Mouse (Mus musculus): Measurements from ENCODE around the gene Smg1. TPM values are rescaled to one million over a fixed set of nuclear protein-coding genes. Genes with fewer than 3 reads are reported as not detected.

Gene Smg1
- total and polyA plus RNA-seq, 2 experiments from 2014 or later: 15.4 to 39.9 TPM

GRCm38 (mm10) chr7:118160121-118160520 is 83.3 kb downstream of the Smg1 start:
- no peak for ATAC-seq
- no peak overlapping the region for H3K4me3 ChIP-seq (ENCODE audit: low read length)
- H3K27me3 ChIP-seq (ENCODE audit: insufficient read depth, low read length): no peaks in the 10 kb centered on the region
- no peaks in the 10 kb centered on the region for H3K4me1 ChIP-seq (ENCODE audit: insufficient read depth, low read length)
- no peaks in the 10 kb centered on the region for H3K9me3 ChIP-seq (ENCODE audit: low read length)
- no peak overlapping the region for H3K27ac ChIP-seq
- 90% methylated on average over 3 of the region's 3 CpGs for WGBS
- H3K9ac ChIP-seq (replicated peaks; ENCODE audit: low read length): no peak overlapping the region
- no peak for DNase-seq (ENCODE audit: low spot score)
- no peak overlapping the region for H3K4me2 ChIP-seq (ENCODE audit: low read depth, low read length)
- peaks cover 39% of the 10 kb centered on the region for H3K36me3 ChIP-seq (ENCODE audit: insufficient read depth, low read length)
- TF ChIP-seq CTCF (IDR thresholded peaks at IDR 0.05; ENCODE audit: low read depth): no peak

GRCm38 (mm10) chr7:118156461-118156860 is 87.0 kb downstream of the Smg1 start:
- no peak for TF ChIP-seq CTCF (IDR thresholded peaks at IDR 0.05; ENCODE audit: low read depth)
- no peak for DNase-seq (ENCODE audit: low spot score)
- H3K4me3 ChIP-seq (ENCODE audit: low read length): no peak overlapping the region
- no peaks in the 10 kb centered on the region for H3K9me3 ChIP-seq (ENCODE audit: low read length)
- no peak overlapping the region for H3K4me2 ChIP-seq (ENCODE audit: low read depth, low read length)
- H3K9ac ChIP-seq (replicated peaks; ENCODE audit: low read length): no peak overlapping the region
- no peak overlapping the region for H3K27ac ChIP-seq
- H3K36me3 ChIP-seq (ENCODE audit: insufficient read depth, low read length): peaks cover 66% of the 10 kb centered on the region
- ATAC-seq: no peak
- no peaks in the 10 kb centered on the region for H3K27me3 ChIP-seq (ENCODE audit: insufficient read depth, low read length)
- WGBS: 94% methylated on average over 7 of the region's 7 CpGs
- H3K4me1 ChIP-seq (ENCODE audit: insufficient read depth, low read length): no peaks in the 10 kb centered on the region

- H3K4me2 ChIP-seq (ENCODE audit: low read depth, low read length): no peak overlapping the region
- H3K27ac ChIP-seq: no peak overlapping the region
- TF ChIP-seq CTCF (IDR thresholded peaks at IDR 0.05; ENCODE audit: low read depth): no peak
- H3K9me3 ChIP-seq (ENCODE audit: low read length): no peaks in the 10 kb centered on the region
- no peak overlapping the region for H3K4me3 ChIP-seq (ENCODE audit: low read length)
- no peaks in the 10 kb centered on the region for H3K4me1 ChIP-seq (ENCODE audit: insufficient read depth, low read length)
- WGBS: 93% methylated on average over 6 of the region's 6 CpGs
- H3K27me3 ChIP-seq (ENCODE audit: insufficient read depth, low read length): no peaks in the 10 kb centered on the region
- no peak overlapping the region for H3K9ac ChIP-seq (replicated peaks; ENCODE audit: low read length)
- DNase-seq (ENCODE audit: low spot score) (no peak), ATAC-seq (no peak)
- peaks cover 64% of the 10 kb centered on the region for H3K36me3 ChIP-seq (ENCODE audit: insufficient read depth, low read length)
Measured at GRCm38 (mm10) chr7:118154150-118154549, 89.3 kb downstream of the Smg1 start.

GRCm38 (mm10) chr7:118143602-118144001 is 99.9 kb downstream of the Smg1 start:
- Histone ChIP-seq H3K4me3 (ENCODE audit: low read length) (no peak overlapping the region), H3K27me3 (ENCODE audit: insufficient read depth, low read length) (no peaks in the 10 kb centered on the region), H3K4me1 (ENCODE audit: insufficient read depth, low read length) (no peaks in the 10 kb centered on the region), H3K27ac (no peak overlapping the region), H3K36me3 (ENCODE audit: insufficient read depth, low read length) (peaks cover 50% of the 10 kb centered on the region), H3K4me2 (ENCODE audit: low read depth, low read length) (no peak overlapping the region), H3K9me3 (ENCODE audit: low read length) (no peaks in the 10 kb centered on the region), H3K9ac (replicated peaks; ENCODE audit: low read length) (no peak overlapping the region)
- no peak for DNase-seq (ENCODE audit: low spot score)
- no peak for TF ChIP-seq CTCF (IDR thresholded peaks at IDR 0.05; ENCODE audit: low read depth)
- ATAC-seq: no peak
- WGBS: 88% methylated on average over 3 of the region's 3 CpGs

GRCm38 (mm10) chr7:118143123-118143522 is 100.3 kb downstream of the Smg1 start:
- no peaks in the 10 kb centered on the region for H3K9me3 ChIP-seq (ENCODE audit: low read length)
- no peak overlapping the region for H3K9ac ChIP-seq (replicated peaks; ENCODE audit: low read length)
- H3K4me2 ChIP-seq (ENCODE audit: low read depth, low read length): no peak overlapping the region
- peaks cover 45% of the 10 kb centered on the region for H3K36me3 ChIP-seq (ENCODE audit: insufficient read depth, low read length)
- no peak overlapping the region for H3K4me3 ChIP-seq (ENCODE audit: low read length)
- H3K27ac ChIP-seq: no peak overlapping the region
- DNase-seq (ENCODE audit: low spot score): no peak
- no peak for ATAC-seq
- no peaks in the 10 kb centered on the region for H3K4me1 ChIP-seq (ENCODE audit: insufficient read depth, low read length)
- H3K27me3 ChIP-seq (ENCODE audit: insufficient read depth, low read length): no peaks in the 10 kb centered on the region
- WGBS: 94% methylated on average over 4 of the region's 4 CpGs
- TF ChIP-seq CTCF (IDR thresholded peaks at IDR 0.05; ENCODE audit: low read depth): no peak

- no peak for DNase-seq (ENCODE audit: low spot score)
- Histone ChIP-seq H3K4me3 (ENCODE audit: low read length) (no peak overlapping the region), H3K36me3 (ENCODE audit: insufficient read depth, low read length) (peaks cover 50% of the 10 kb centered on the region), H3K27me3 (ENCODE audit: insufficient read depth, low read length) (no peaks in the 10 kb centered on the region), H3K27ac (no peak overlapping the region), H3K9ac (replicated peaks; ENCODE audit: low read length) (no peak overlapping the region), H3K4me1 (ENCODE audit: insufficient read depth, low read length) (no peaks in the 10 kb centered on the region), H3K4me2 (ENCODE audit: low read depth, low read length) (no peak overlapping the region), H3K9me3 (ENCODE audit: low read length) (no peaks in the 10 kb centered on the region)
- no peak for TF ChIP-seq CTCF (IDR thresholded peaks at IDR 0.05; ENCODE audit: low read depth)
- 92% methylated on average over 7 of the region's 7 CpGs for WGBS
- no peak for ATAC-seq
Measured at GRCm38 (mm10) chr7:118141271-118141670, 102.2 kb downstream of the Smg1 start.

- Histone ChIP-seq H3K36me3 (ENCODE audit: insufficient read depth, low read length) (peaks cover 39% of the 10 kb centered on the region), H3K9ac (replicated peaks; ENCODE audit: low read length) (no peak overlapping the region), H3K4me1 (ENCODE audit: insufficient read depth, low read length) (no peaks in the 10 kb centered on the region), H3K9me3 (ENCODE audit: low read length) (no peaks in the 10 kb centered on the region), H3K4me3 (ENCODE audit: low read length) (no peak overlapping the region), H3K4me2 (ENCODE audit: low read depth, low read length) (no peak overlapping the region), H3K27ac (no peak overlapping the region), H3K27me3 (ENCODE audit: insufficient read depth, low read length) (no peaks in the 10 kb centered on the region)
- DNase-seq (ENCODE audit: low spot score) (no peak), ATAC-seq (no peak)
- WGBS: 68% methylated on average over 11 of the region's 11 CpGs
- no peak for TF ChIP-seq CTCF (IDR thresholded peaks at IDR 0.05; ENCODE audit: low read depth)
Measured at GRCm38 (mm10) chr7:118135128-118135527, 108.3 kb downstream of the Smg1 start.
